29 mouse cellular contexts compared by ENCODE assay signal in the genomic region with DNA sequence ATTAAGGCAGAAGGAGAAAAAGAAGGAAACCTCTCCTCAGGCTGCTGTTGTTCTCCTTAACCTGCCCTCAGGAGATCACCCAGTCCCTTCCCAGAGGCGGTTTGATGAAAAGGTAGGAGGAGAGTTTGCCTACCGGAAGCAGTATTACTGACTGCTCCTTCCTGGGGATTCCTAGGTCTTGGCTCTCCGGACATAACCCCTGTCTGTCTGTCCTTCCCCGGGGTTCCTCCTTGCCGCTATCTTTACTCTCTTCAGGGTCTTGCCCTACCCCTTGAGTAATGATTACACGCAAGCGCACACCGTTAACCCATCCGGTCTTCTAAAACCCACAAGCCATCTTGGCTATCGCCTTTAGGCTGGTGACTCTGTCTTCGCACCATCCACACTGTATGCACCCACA. TPM values are rescaled to one million over a fixed set of nuclear protein-coding genes. Genes with fewer than 3 reads are reported as not detected.
DNase-seq lines count a peak whose midpoint lies in the region; TF ChIP-seq lines count a peak whose summit lies in the region.
"Had no signal": no experiment of that assay in that cellular context is flagged by ENCODE, and none has a peak within 500 bp of the region (broad histone marks: within the 10 kb centered on the region; RNA-seq: fewer than 3 reads in every experiment).

No protein-coding gene starts in this region.

- no peaks in the 10 kb centered on the region for H3K27me3 ChIP-seq in kidney, adult 2 months (replicated peaks; ENCODE audit: control insufficient read depth, insufficient read depth, low read length)
- H3K27me3 ChIP-seq in ES-Bruce4 (ENCODE audit: control insufficient read depth, insufficient read depth, low read length, poor library complexity, severe bottlenecking) = no peaks in the 10 kb centered on the region
- H3K27me3 ChIP-seq: limb, embryonic 15.5 days; Patski had no signal

- peak overlapping the region; percentile 23 for H3K4me3 ChIP-seq in kidney, adult 2 months (ENCODE audit: insufficient read depth, low read depth, low read length)
- H3K4me3 ChIP-seq in ES-Bruce4 (ENCODE audit: low read depth, low read length) = peak overlapping the region; percentile 72
- H3K4me3 ChIP-seq: embryonic facial prominence, embryonic 13.5 days; limb, embryonic 10.5 days; limb, embryonic 15.5 days; liver, embryonic 15.5 days had no signal

- peak overlapping the region; percentile 76 for H3K9ac ChIP-seq in ES-Bruce4 (ENCODE audit: low read depth, poor library complexity, severe bottlenecking)
- H3K9ac ChIP-seq: embryonic facial prominence, embryonic 13.5 days; limb, embryonic 15.5 days; liver, embryonic 15.5 days; lung, embryonic 14.5 days had no signal

- peaks cover 9% of the 10 kb centered on the region; the same call in 1 of the 2 replicates for H3K4me1 ChIP-seq in kidney, adult 2 months (ENCODE audit: control insufficient read depth, insufficient read depth, low read length)
- peaks cover 2% of the 10 kb centered on the region for H3K4me1 ChIP-seq in ES-Bruce4 (ENCODE audit: control insufficient read depth, insufficient read depth, low read length)
- H3K4me1 ChIP-seq: embryonic facial prominence, embryonic 13.5 days; limb, embryonic 15.5 days; liver, embryonic 15.5 days had no signal

- TF ChIP-seq CTCF in kidney, adult 2 months (conservative IDR thresholded peaks at IDR 0.05; ENCODE audit: insufficient read depth, insufficient read length, low read depth, low read length) = no peak
- TF ChIP-seq CTCF in ES-Bruce4 (IDR thresholded peaks at IDR 0.05; ENCODE audit: low read depth, low read length) = no peak

- 71% methylated on average over 11 of the region's 11 CpGs for WGBS in kidney, adult 2 months

- intact Hi-C loops in left cerebral cortex, postnatal 10 days (cut with DNase I) = no loop called here

- no peak for TF ChIP-seq POLR2A in kidney, adult 2 months (IDR thresholded peaks at IDR 0.05; ENCODE audit: low read depth, low read length)
- no peak for TF ChIP-seq POLR2A in ES-Bruce4 (IDR thresholded peaks at IDR 0.05; ENCODE audit: insufficient read depth, low read length)

- H3K36me3 ChIP-seq in kidney, adult 2 months (ENCODE audit: control insufficient read depth, insufficient read depth, low read length) = no peaks in the 10 kb centered on the region
- peaks cover 5% of the 10 kb centered on the region for H3K36me3 ChIP-seq in ES-Bruce4 (ENCODE audit: control insufficient read depth, insufficient read depth, low read length, poor library complexity, severe bottlenecking)
- H3K36me3 ChIP-seq: embryonic facial prominence, embryonic 13.5 days; limb, embryonic 10.5 days; limb, embryonic 15.5 days; liver, embryonic 15.5 days had no signal

- H3K27ac ChIP-seq in kidney, adult 2 months (ENCODE audit: insufficient read depth, low read depth, low read length) = peak overlapping the region; percentile 77
- peak overlapping the region; percentile 90 for H3K27ac ChIP-seq in ES-Bruce4 (ENCODE audit: insufficient read depth, low read length)
- H3K27ac ChIP-seq: embryonic facial prominence, embryonic 13.5 days; limb, embryonic 10.5 days; limb, embryonic 15.5 days; liver, embryonic 15.5 days; stomach, postnatal 0 days had no signal

- no peak for TF ChIP-seq EP300 in ES-Bruce4 (IDR thresholded peaks at IDR 0.05; ENCODE audit: insufficient read depth, low read depth, low read length)

- H3K9me3 ChIP-seq in ES-Bruce4 (replicated peaks; ENCODE audit: control insufficient read depth, insufficient read depth, low read length, poor library complexity, severe bottlenecking) = peaks cover 2% of the 10 kb centered on the region; the same call in 1 of the 2 replicates
- H3K9me3 ChIP-seq: embryonic facial prominence, embryonic 13.5 days; limb, embryonic 10.5 days; limb, embryonic 15.5 days; liver, embryonic 15.5 days had no signal

- peak; percentile 43 for DNase-seq in kidney, adult 2 months
- DNase-seq in kidney, adult 8-10 months = no peak
- peak; percentile 88 for DNase-seq in R1 (ENCODE audit: low read depth, low spot score)
- DNase-seq in kidney, postnatal 36 days = peak; percentile 21 to 28
- no peak for DNase-seq in ovary, adult 18-20 months (ENCODE audit: low spot score)
- no peak for DNase-seq in left cerebral cortex, postnatal 10 days (ENCODE audit: extremely low spot score in 1 of 2, low spot score in 2 of 2)
- DNase-seq: adrenal gland, postnatal 25 days; cerebellum, adult 18-20 months; cerebellum, postnatal 10 days; heart, postnatal 14 days; layer of hippocampus, postnatal 36 days; lung, embryonic 14.5 days; lung, postnatal 14 days; right cerebral cortex, postnatal 4 days; thymus, postnatal 4 days had no signal

RNA-seq across cellular contexts. Expression of a gene that starts 54.0 kb away (rescaled TPM):
- polyA plus RNA-seq in kidney, adult 2 months (2012; rRNA removed) = 1.2 and 1.3 TPM in 2 replicates
- polyA plus RNA-seq in ES-Bruce4 (2011; ENCODE audit: insufficient read depth, insufficient read length, low read depth, missing spikeins) = 2.7 and 2.9 TPM in 2 replicates
- total RNA-seq in left cerebral cortex, postnatal 10 days (2021) = not detected
- total RNA-seq: common myeloid progenitor, adult 5-6 weeks; layer of hippocampus, postnatal 36 days; MEL; neutrophil, adult 5-6 weeks had no signal
- polyA plus RNA-seq: CD4-positive, CD25-positive, alpha-beta regulatory T cell, adult 4 months; forebrain, embryonic 11.5 days; forebrain, embryonic 16.5 days; midbrain, embryonic 16.5 days had no signal

Comparison
In these comparisons a context has a peak if more than half of its experiments do, and no peak if none do; other contexts are left out.
1. DNase-seq: peak in kidney, adult 2 months (single experiment), R1 (single experiment) and kidney, postnatal 36 days (2 of 2); none in kidney, adult 8-10 months (0 of 2), ovary, adult 18-20 months (single experiment) and left cerebral cortex, postnatal 10 days (0 of 2).